ENCODE assay signal across 9 mouse cellular contexts in the genomic region with DNA sequence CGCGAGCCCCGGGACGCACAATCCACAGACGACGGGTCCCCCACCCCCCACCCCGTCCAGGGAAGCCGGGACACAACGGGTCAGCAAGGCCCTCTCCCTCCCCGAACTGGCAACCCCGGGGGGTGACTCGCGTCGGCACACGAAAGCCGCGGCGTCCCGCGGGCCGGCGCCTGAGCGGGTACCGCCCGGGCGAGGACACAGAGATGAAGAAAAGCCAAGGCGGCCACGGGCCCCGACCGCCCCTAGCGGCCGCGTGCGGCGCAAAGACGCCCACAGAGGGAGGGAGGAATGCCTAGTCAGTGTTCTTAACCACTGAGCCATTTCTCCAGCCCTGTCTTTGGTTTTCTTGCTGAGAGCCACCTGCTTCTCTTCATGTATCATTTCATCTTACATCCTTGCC. TPM values are rescaled to one million over a fixed set of nuclear protein-coding genes. Genes with fewer than 3 reads are reported as not detected.
DNase-seq lines count a peak whose midpoint lies in the region; ATAC-seq lines count a peak whose summit lies in the region.
"Had no signal": no experiment of that assay in that cellular context is flagged by ENCODE, and none has a peak within 500 bp of the region (broad histone marks: within the 10 kb centered on the region; RNA-seq: fewer than 3 reads in every experiment).

No protein-coding gene starts in this region.

- no peaks in the 10 kb centered on the region; the same call in 1 of the 2 replicates for H3K27me3 ChIP-seq in splenic B cell, adult 2 months (ENCODE audit: control insufficient read depth, insufficient read depth, low read length, poor library complexity, severe bottlenecking)

- ATAC-seq in cerebellum, adult (ENCODE audit: insufficient number of reproducible peaks, low FRiP score, low TSS enrichment) = no peak

- DNase-seq in cerebellum, adult 18-20 months = peak; percentile 54 to 84
- DNase-seq in 3T3-L1 (ENCODE audit: low read depth, low spot score) = peak; percentile 95
- peak; percentile 79 for DNase-seq in adrenal gland, postnatal 25 days
- DNase-seq in fibroblast of lung, adult 2 months (ENCODE audit: low read depth) = peak; percentile 82
- peak; percentile 62 to 78 for DNase-seq in kidney, postnatal 25 days
- peak; percentile 82 to 83 for DNase-seq in lung, postnatal 4 days
- DNase-seq in splenic B cell, adult 2 months (ENCODE audit: low read depth, low spot score) = peak; percentile 98

- no peaks in the 10 kb centered on the region for H3K36me3 ChIP-seq in splenic B cell, adult 2 months (ENCODE audit: control insufficient read depth, insufficient read depth, low read length, poor library complexity, severe bottlenecking)
- H3K36me3 ChIP-seq: midbrain, embryonic 12.5 days had no signal

RNA-seq across cellular contexts. Expression of gene Rpp21, which starts 26.6 kb away (rescaled TPM):
- total RNA-seq in adrenal gland, postnatal 25 days (2021) = 47.2 TPM in 2 replicates

RNA-seq across cellular contexts. Expression of gene Trim39, which starts 40.7 kb away (rescaled TPM):
- total RNA-seq in adrenal gland, postnatal 25 days (2021) = 22.5 and 23.0 TPM in 2 replicates

RNA-seq across cellular contexts. Expression of gene H2-T3, which starts 41.2 kb away (rescaled TPM):
- total RNA-seq in adrenal gland, postnatal 25 days (2021) = not detected in 2 replicates

RNA-seq across cellular contexts. Expression of gene H2-M10.2, which starts 55.0 kb away (rescaled TPM):
- not detected in 2 replicates for total RNA-seq in adrenal gland, postnatal 25 days (2021)
